Mouse (Mus musculus) heart, embryonic 15.5 days (tissue): Measurements from ENCODE around the gene Irf1. TPM values are rescaled to one million over a fixed set of nuclear protein-coding genes. Genes with fewer than 3 reads are reported as not detected.

Experiments used
- ATAC-seq: fragments of 200-750 bp; cut with Nextera tagmentation; replicated peaks from 2 replicates; pipeline ENCODE4 v1.8.0; 2017; ENCODE audit warnings: low read depth, moderate TSS enrichment; ENCODE audit not compliant: insufficient number of reproducible peaks, insufficient read depth, low FRiP score
- H3K27ac ChIP-seq: fragments of 300-500 bp; sonication (generic); 2 replicates; pipeline ENCODE4 v1.5.1; 2015; ENCODE audit warnings: mild to moderate bottlenecking, inconsistent platforms
- H3K27me3 ChIP-seq: fragments of 300-500 bp; sonication (generic); 2 replicates; pipeline ENCODE4 v1.6.1; 2015; ENCODE audit warnings: inconsistent platforms
- H3K36me3 ChIP-seq: fragments of 300-500 bp; sonication (generic); 2 replicates; pipeline ENCODE4 v1.6.1; 2015; ENCODE audit warnings: mild to moderate bottlenecking, inconsistent platforms
- H3K4me1 ChIP-seq: fragments of 300-500 bp; sonication (generic); replicated peaks from 2 replicates; pipeline ENCODE4 v1.6.1; 2015; ENCODE audit warnings: inconsistent platforms
- H3K4me2 ChIP-seq: fragments of 300-500 bp; sonication (generic); 2 replicates; pipeline ENCODE4 v1.6.1; 2015; ENCODE audit warnings: inconsistent platforms, mild to moderate bottlenecking, moderate library complexity
- H3K4me3 ChIP-seq: fragments of 300-500 bp; sonication (generic); 2 replicates; pipeline ENCODE4 v1.5.1; 2015; ENCODE audit warnings: mild to moderate bottlenecking, inconsistent platforms
- H3K9ac ChIP-seq: fragments of 300-500 bp; sonication (generic); 2 replicates; pipeline ENCODE4 v1.6.1; 2015; ENCODE audit warnings: mild to moderate bottlenecking, inconsistent platforms
- H3K9me3 ChIP-seq: fragments of 300-500 bp; sonication (generic); replicated peaks from 2 replicates; pipeline ENCODE4 v1.6.1; 2016; ENCODE audit warnings: inconsistent platforms
- WGBS: fragments of 180-500 bp; shearing (Covaris S2); methylation state at CpG from one replicate; pipeline ENCODE4 v1.1.7; 2015; ENCODE audit warnings: mixed read lengths; 5-methylcytosine and 5-hydroxymethylcytosine counted together
- polyA plus RNA-seq: library from polyadenylated mRNA; unstranded; fragments of >200 nt; fragmentation: Nextera tagmentation; extraction: Ambion mirVana; gene quantifications from 2 replicates; pipeline ENCODE4 v1.2.1, GENCODE M21; 2015

Irf1 gene
- polyA plus RNA-seq, 1 experiment from 2014 or later: 10.2 TPM

GRCm38 (mm10) chr11:53761822-53762221 is 8.0 kb upstream of the Irf1 start:
- no peaks in the 10 kb centered on the region for H3K27me3 ChIP-seq
- H3K9me3 ChIP-seq: no peaks in the 10 kb centered on the region
- 0% methylated on average over 2 of the region's 2 CpGs for WGBS
- ATAC-seq: peak; percentile 47; the same call in 1 of the 2 replicates
- H3K36me3 ChIP-seq: no peaks in the 10 kb centered on the region
- H3K4me3 ChIP-seq: no peak overlapping the region
- peak overlapping the region; percentile 93 for H3K27ac ChIP-seq
- no peak overlapping the region for H3K9ac ChIP-seq
- 0 out of 2 replicates have a peak overlapping the region, but pooled peaks have one; percentile 75 for H3K4me2 ChIP-seq
- H3K4me1 ChIP-seq: peaks cover 59% of the 10 kb centered on the region

GRCm38 (mm10) chr11:53762426-53762825 is 7.4 kb upstream of the Irf1 start:
- H3K9ac ChIP-seq: 0 out of 2 replicates have a peak overlapping the region, but pooled peaks have one; percentile 63
- peak overlapping the region; percentile 44 for H3K4me3 ChIP-seq
- H3K27ac ChIP-seq: peak overlapping the region; percentile 93
- H3K4me2 ChIP-seq: peak overlapping the region; percentile 75
- peaks cover 59% of the 10 kb centered on the region for H3K4me1 ChIP-seq
- 52% methylated on average over 2 of the region's 2 CpGs for WGBS
- no peaks in the 10 kb centered on the region for H3K36me3 ChIP-seq
- H3K27me3 ChIP-seq: no peaks in the 10 kb centered on the region
- no peaks in the 10 kb centered on the region for H3K9me3 ChIP-seq
- no peak for ATAC-seq

- Histone ChIP-seq H3K9me3 (no peaks in the 10 kb centered on the region), H3K36me3 (no peaks in the 10 kb centered on the region), H3K4me2 (peak overlapping the region; percentile 75), H3K27ac (peak overlapping the region; percentile 93), H3K4me1 (peaks cover 59% of the 10 kb centered on the region), H3K4me3 (peak overlapping the region; percentile 44), H3K9ac (peak overlapping the region; percentile 63), H3K27me3 (no peaks in the 10 kb centered on the region)
- 2% methylated on average over 23 of the region's 23 CpGs for WGBS
- peak; percentile 8; the same call in 1 of the 2 replicates for ATAC-seq
Measured at GRCm38 (mm10) chr11:53762827-53763495, 6.9 kb upstream of the Irf1 start.

GRCm38 (mm10) chr11:53763496-53764140 is 6.2 kb upstream of the Irf1 start:
- Histone ChIP-seq H3K4me2 (peak overlapping the region; percentile 75), H3K36me3 (no peaks in the 10 kb centered on the region), H3K9ac (peak overlapping the region; percentile 63), H3K9me3 (no peaks in the 10 kb centered on the region), H3K4me1 (peaks cover 55% of the 10 kb centered on the region), H3K4me3 (peak overlapping the region; percentile 44), H3K27me3 (no peaks in the 10 kb centered on the region), H3K27ac (peak overlapping the region; percentile 93)
- 2% methylated on average over 33 of the region's 33 CpGs for WGBS
- ATAC-seq: peak; percentile 68

GRCm38 (mm10) chr11:53764581-53764980 is 5.2 kb upstream of the Irf1 start:
- peak overlapping the region; percentile 93 for H3K27ac ChIP-seq

GRCm38 (mm10) chr11:53768422-53769184 is 1.2 kb upstream of the Irf1 start:
- Histone ChIP-seq H3K27me3 (no peaks in the 10 kb centered on the region), H3K27ac (no peak overlapping the region), H3K4me1 (peaks cover 22% of the 10 kb centered on the region), H3K36me3 (peaks cover 3% of the 10 kb centered on the region), H3K9ac (no peak overlapping the region), H3K4me3 (no peak overlapping the region), H3K9me3 (no peaks in the 10 kb centered on the region), H3K4me2 (no peak overlapping the region; the same call in 1 of the 2 replicates)
- WGBS: 78% methylated on average over 13 of the region's 13 CpGs
- ATAC-seq: no peak

More at GRCm38 (mm10) chr11:53764581-53764980, 5.2 kb upstream of the Irf1 start:
- ATAC-seq: no peak
- Histone ChIP-seq H3K36me3 (no peaks in the 10 kb centered on the region), H3K9me3 (no peaks in the 10 kb centered on the region), H3K4me2 (no peak overlapping the region), H3K27me3 (no peaks in the 10 kb centered on the region), H3K4me3 (no peak overlapping the region), H3K9ac (no peak overlapping the region), H3K4me1 (peaks cover 49% of the 10 kb centered on the region)
- WGBS: 54% methylated on average over 5 of the region's 5 CpGs

GRCm38 (mm10) chr11:53769185-53769576 is 633 bp upstream of the Irf1 start:
- ATAC-seq: no peak
- Histone ChIP-seq H3K9me3 (no peaks in the 10 kb centered on the region), H3K36me3 (peaks cover 8% of the 10 kb centered on the region), H3K4me3 (peak overlapping the region; percentile 91), H3K4me1 (peaks cover 16% of the 10 kb centered on the region), H3K27ac (peak overlapping the region; percentile 46; the same call in 1 of the 2 replicates), H3K27me3 (no peaks in the 10 kb centered on the region), H3K9ac (no peak overlapping the region), H3K4me2 (peak overlapping the region; percentile 89)
- WGBS: 53% methylated on average over 12 of the region's 12 CpGs

GRCm38 (mm10) chr11:53770125-53770791 is 444 bp downstream of the Irf1 start:
- peak overlapping the region; percentile 86 for H3K27ac ChIP-seq
- no peaks in the 10 kb centered on the region for H3K9me3 ChIP-seq
- H3K36me3 ChIP-seq: peaks cover 10% of the 10 kb centered on the region
- peaks cover 9% of the 10 kb centered on the region; the same call in 1 of the 2 replicates for H3K4me1 ChIP-seq
- H3K4me3 ChIP-seq: peak overlapping the region; percentile 91
- no peaks in the 10 kb centered on the region for H3K27me3 ChIP-seq
- under 1% methylated on average over 73 of the region's 75 CpGs for WGBS
- peak overlapping the region; percentile 89 for H3K4me2 ChIP-seq
- ATAC-seq: peak; percentile 85
- peak overlapping the region; percentile 81 for H3K9ac ChIP-seq

- Histone ChIP-seq H3K27ac (no peak overlapping the region), H3K36me3 (peaks cover 11% of the 10 kb centered on the region), H3K27me3 (no peaks in the 10 kb centered on the region), H3K9ac (peak overlapping the region; percentile 81; the same call in 1 of the 2 replicates), H3K9me3 (no peaks in the 10 kb centered on the region), H3K4me1 (peaks cover 9% of the 10 kb centered on the region; the same call in 1 of the 2 replicates), H3K4me3 (peak overlapping the region; percentile 91), H3K4me2 (peak overlapping the region; percentile 89)
- WGBS: 81% methylated on average over 11 of the region's 11 CpGs
- ATAC-seq: no peak
Measured at GRCm38 (mm10) chr11:53771001-53771744, 1.4 kb downstream of the Irf1 start.

- Histone ChIP-seq H3K4me1 (peaks cover 9% of the 10 kb centered on the region; the same call in 1 of the 2 replicates), H3K36me3 (peaks cover 24% of the 10 kb centered on the region), H3K4me2 (peak overlapping the region; percentile 17; the same call in 1 of the 2 replicates), H3K27me3 (no peaks in the 10 kb centered on the region), H3K27ac (no peak overlapping the region), H3K9ac (no peak overlapping the region), H3K4me3 (no peak overlapping the region), H3K9me3 (no peaks in the 10 kb centered on the region)
- 82% methylated on average over 9 of the region's 9 CpGs for WGBS
- ATAC-seq: no peak
Measured at GRCm38 (mm10) chr11:53772536-53772935, 2.7 kb downstream of the Irf1 start.
